ENCODE assay signal across 7 mouse cellular contexts in genomic region chr1:182553649-182554375, GRCm38 (mm10). TPM values are rescaled to one million over a fixed set of nuclear protein-coding genes. Genes with fewer than 3 reads are reported as not detected.
DNase-seq lines count a peak whose midpoint lies in the region; ATAC-seq and TF ChIP-seq lines count a peak whose summit lies in the region.

No protein-coding gene starts in this region.

- 57% methylated on average over 12 of the region's 12 CpGs for WGBS in heart, postnatal 0 days

- peak; percentile 78 for ATAC-seq in heart, postnatal 0 days (ENCODE audit: insufficient read depth, low read depth)

- peak; percentile 80 for TF ChIP-seq CTCF in heart, postnatal 0 days (IDR thresholded peaks at IDR 0.05; ENCODE audit: low read depth)
- peak; percentile 80 for TF ChIP-seq CTCF in layer of hippocampus, adult 2 months (conservative IDR thresholded peaks at IDR 0.05)

- H3K4me2 ChIP-seq in heart, postnatal 0 days (ENCODE audit: low read depth, low read length) = no peak overlapping the region

- no peak overlapping the region for H3K4me3 ChIP-seq in heart, postnatal 0 days (ENCODE audit: low read depth, low read length)
- no peak overlapping the region for H3K4me3 ChIP-seq in layer of hippocampus, adult 2 months

- peak; percentile 20 to 23 for DNase-seq in CD8-positive naive resting alpha-beta T cell, adult 2 months (ENCODE audit: low read depth in 2 of 2, low spot score in 2 of 2)
- DNase-seq in adrenal gland, adult (ENCODE audit: inconsistent age in 2 of 2, low spot score in 1 of 2) = peak; percentile 43 to 80
- DNase-seq in embryo, embryonic 11 days = peak; percentile 66
- peak; percentile 40 for DNase-seq in heart, postnatal 0 days (ENCODE audit: low spot score)
- peak; percentile 35 to 65 for DNase-seq in layer of hippocampus, adult 2 months (ENCODE audit: low spot score in 2 of 2)
- DNase-seq in lung, postnatal 25 days (ENCODE audit: low spot score) = peak; percentile 54
- DNase-seq in right cerebral cortex, postnatal 10 days (ENCODE audit: low spot score in 2 of 2) = peak; percentile 52 to 71

- H3K27me3 ChIP-seq in heart, postnatal 0 days (ENCODE audit: control insufficient read depth, insufficient read depth, low read length) = no peaks in the 10 kb centered on the region

- no peaks in the 10 kb centered on the region for H3K4me1 ChIP-seq in heart, postnatal 0 days (ENCODE audit: control insufficient read depth, insufficient read depth)

- H3K36me3 ChIP-seq in heart, postnatal 0 days (replicated peaks; ENCODE audit: control insufficient read depth, insufficient read depth, low read length) = no peaks in the 10 kb centered on the region

- no peak overlapping the region for H3K9ac ChIP-seq in heart, postnatal 0 days (replicated peaks; ENCODE audit: low read depth, low read length)

- H3K27ac ChIP-seq in heart, postnatal 0 days (ENCODE audit: low read depth) = no peak overlapping the region
- H3K27ac ChIP-seq in layer of hippocampus, adult 2 months = no peak overlapping the region

- no peaks in the 10 kb centered on the region for H3K9me3 ChIP-seq in heart, postnatal 0 days (replicated peaks; ENCODE audit: control insufficient read depth, low read length)

- TF ChIP-seq EP300 in heart, postnatal 0 days (IDR thresholded peaks at IDR 0.05; ENCODE audit: low read depth) = no peak

RNA-seq across cellular contexts. Expression of gene Capn8, which starts 11.0 kb away (rescaled TPM):
- total RNA-seq in heart, postnatal 0 days (2014; rRNA removed; ENCODE audit: low replicate concordance) = not detected in 2 replicates
- polyA plus RNA-seq in heart, postnatal 0 days (2015; fragmentation: Nextera tagmentation; extraction: Ambion mirVana) = not detected in 2 replicates
- total RNA-seq in layer of hippocampus, adult 2 months (2021) = not detected

RNA-seq across cellular contexts. Expression of gene Capn2, which starts 36.4 kb away (rescaled TPM):
- total RNA-seq in heart, postnatal 0 days (2014; rRNA removed; ENCODE audit: low replicate concordance) = 71.2 and 85.4 TPM in 2 replicates
- polyA plus RNA-seq in heart, postnatal 0 days (2015; fragmentation: Nextera tagmentation; extraction: Ambion mirVana) = 56.8 and 62.6 TPM in 2 replicates
- 10 to 100 TPM; 56.4 to 61.1 TPM for total RNA-seq in layer of hippocampus, adult 2 months (2021)
